Mouse (Mus musculus) retina, postnatal 1 day (tissue): ENCODE measurements around the gene Caskin2.
"Not testable (repeated sequence)": the region's sequence is repeated elsewhere in the genome, so short reads cannot be mapped to it uniquely, and the experiment has no call there.

Source experiments
- DNase-seq: peaks from one replicate; pipeline ENCODE4 v3.0.0-alpha.2; 2012

Caskin2 gene

GRCm38 (mm10) chr11:115762176-115762575, 51.3 kb downstream of the Caskin2 start:
- not testable (repeated sequence) for DNase-seq

GRCm38 (mm10) chr11:115753485-115753884, 60.0 kb downstream of the Caskin2 start:
- DNase-seq, result no peak

GRCm38 (mm10) chr11:115752653-115753052, 60.8 kb downstream of the Caskin2 start:
- no peak for DNase-seq

GRCm38 (mm10) chr11:115751725-115752124, 61.7 kb downstream of the Caskin2 start:
- DNase-seq, result no peak

GRCm38 (mm10) chr11:115749834-115750233, 63.6 kb downstream of the Caskin2 start:
- no peak for DNase-seq
